ENCODE assay signal across 8 mouse cellular contexts in the genomic region with DNA sequence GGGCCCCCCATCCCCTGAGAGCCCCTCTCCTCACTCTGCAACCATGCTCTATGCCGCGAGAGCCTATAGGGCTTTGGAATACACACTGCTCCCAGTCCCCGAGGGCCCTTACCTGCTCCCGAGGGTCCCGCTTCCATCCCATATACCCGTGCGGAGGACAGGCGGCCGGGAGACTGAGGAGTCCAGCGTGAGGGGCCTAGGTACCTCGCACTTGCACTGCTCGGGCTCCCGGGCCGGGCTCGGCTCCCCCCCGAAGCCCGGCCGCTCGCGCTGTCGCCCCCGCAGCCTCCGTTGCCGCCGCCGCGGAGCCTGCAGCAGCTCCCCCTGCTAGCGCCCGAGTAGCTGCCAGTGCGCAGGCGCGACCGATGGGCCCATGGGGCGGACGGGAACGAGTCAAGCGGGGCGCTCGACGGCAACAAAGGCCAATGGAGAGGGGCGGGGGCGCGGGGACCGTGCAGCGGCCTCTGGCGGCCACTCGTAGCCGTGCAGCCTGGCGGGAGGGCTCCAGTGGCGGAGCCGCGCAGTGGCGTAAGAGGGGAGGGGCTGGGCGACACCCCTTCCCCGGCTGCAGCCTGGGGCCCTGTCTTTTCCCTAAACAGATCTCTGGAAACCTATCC. TPM values are rescaled to one million over a fixed set of nuclear protein-coding genes. Genes with fewer than 3 reads are reported as not detected.
DNase-seq lines count a peak whose midpoint lies in the region; ATAC-seq and TF ChIP-seq lines count a peak whose summit lies in the region.

TSS of gene Ago1 (minus strand) at position 299 of the 617 bp plus-strand sequence.

- no peaks in the 10 kb centered on the region for H3K9me3 ChIP-seq in hindbrain, embryonic 14.5 days (ENCODE audit: control insufficient read depth, low read length)

- peak within 1 kb of the TSS; percentile 90 for H3K9ac ChIP-seq in hindbrain, embryonic 14.5 days

- H3K27me3 ChIP-seq in Patski = peaks cover 3% of the 10 kb centered on the region
- H3K27me3 ChIP-seq in hindbrain, embryonic 14.5 days (ENCODE audit: control insufficient read depth, insufficient read depth, low read length) = no peaks in the 10 kb centered on the region

- DNase-seq in Patski (ENCODE audit: low read depth, low spot score) = peak; percentile 64
- DNase-seq in cerebellum, postnatal 14 days = peak; percentile 98
- DNase-seq in frontal cortex, postnatal 25 days (ENCODE audit: low spot score in 2 of 2) = peak; percentile 81 to 91
- DNase-seq in hindbrain, embryonic 14.5 days (ENCODE audit: low spot score) = peak; percentile 95
- peak; percentile 96 for DNase-seq in layer of hippocampus, postnatal 36 days
- DNase-seq in lung, postnatal 36 days = peak; percentile 95
- peak; percentile 98 for DNase-seq in retina, postnatal 1 day
- DNase-seq in urinary bladder, adult 18-20 months (ENCODE audit: low spot score in 2 of 2) = peak; percentile 92 to 94

- peak within 1 kb of the TSS; percentile 67 for H3K4me2 ChIP-seq in hindbrain, embryonic 14.5 days (replicated peaks)

- ATAC-seq in Patski = peak; percentile 82
- peak; percentile 86 for ATAC-seq in hindbrain, embryonic 14.5 days (ENCODE audit: low FRiP score)

- H3K4me3 ChIP-seq in hindbrain, embryonic 14.5 days (replicated peaks; ENCODE audit: low read length) = peak within 1 kb of the TSS; percentile 64

- no peaks in the 10 kb centered on the region for H3K36me3 ChIP-seq in hindbrain, embryonic 14.5 days (replicated peaks; ENCODE audit: control insufficient read depth, insufficient read depth)

- H3K4me1 ChIP-seq in hindbrain, embryonic 14.5 days (replicated peaks; ENCODE audit: control insufficient read depth, insufficient read depth, low read length) = peaks cover 42% of the 10 kb centered on the region

- peak within 1 kb of the TSS; percentile 89 for H3K27ac ChIP-seq in hindbrain, embryonic 14.5 days

- in situ Hi-C loops in Patski (cut with MboI; ENCODE audit: low pct_unique_long_range_greater_than_20kb) = no loop called here

- POLR2A ChIA-PET in Patski (lab: Charles Lee) = no interaction called here

- under 1% methylated on average over 54 of the region's 55 CpGs for WGBS in hindbrain, embryonic 14.5 days

- peak; percentile 100 for TF ChIP-seq CTCF in Patski (IDR thresholded peaks at IDR 0.05)

- CTCF ChIA-PET in Patski (lab: Charles Lee) = interaction anchor here (1.0 kb wide), 1 partner anchor 14 kb away, joined by 5 read pairs; no protein-coding TSS in a partner anchor

RNA-seq across cellular contexts. Expression of gene Ago1, which starts in this region (rescaled TPM):
- 23.5 TPM for polyA plus RNA-seq in Patski (2021)
- 14.3 and 15.0 TPM in 2 replicates for polyA plus RNA-seq in hindbrain, embryonic 14.5 days (2014; fragmentation: Nextera tagmentation; extraction: Ambion mirVana)
- 10 to 100 TPM; 60.0 to 60.5 TPM for total RNA-seq in layer of hippocampus, postnatal 36 days (2021)

Comparison
In these comparisons a context has a peak if more than half of its experiments do, and no peak if none do; other contexts are left out.
1. Peak in every context shown above with its lines: DNase-seq, ATAC-seq, H3K4me3 ChIP-seq and H3K27ac ChIP-seq.